7 mouse cellular contexts compared by ENCODE assay signal in genomic region chr11:97150411-97151330, GRCm38 (mm10). TPM values are rescaled to one million over a fixed set of nuclear protein-coding genes. Genes with fewer than 3 reads are reported as not detected.
DNase-seq lines count a peak whose midpoint lies in the region; ATAC-seq lines count a peak whose summit lies in the region.

No protein-coding gene starts in this region.

- H3K36me3 ChIP-seq in hindbrain, embryonic 14.5 days (replicated peaks; ENCODE audit: control insufficient read depth, insufficient read depth) = peaks cover 42% of the 10 kb centered on the region

- H3K27me3 ChIP-seq in hindbrain, embryonic 14.5 days (ENCODE audit: control insufficient read depth, insufficient read depth, low read length) = no peaks in the 10 kb centered on the region

- peaks cover 18% of the 10 kb centered on the region for H3K4me1 ChIP-seq in hindbrain, embryonic 14.5 days (replicated peaks; ENCODE audit: control insufficient read depth, insufficient read depth, low read length)

- H3K4me3 ChIP-seq in hindbrain, embryonic 14.5 days (replicated peaks; ENCODE audit: low read length) = peak overlapping the region; percentile 84

- DNase-seq in ZHBTc4 (ENCODE audit: low read depth, low spot score) = peak; percentile 71
- peak; percentile 96 for DNase-seq in cerebellum, postnatal 10 days
- peak; percentile 56 to 67 for DNase-seq in frontal cortex, postnatal 14 days (ENCODE audit: low spot score in 2 of 2)
- peak; percentile 78 for DNase-seq in hindbrain, embryonic 14.5 days (ENCODE audit: low spot score)
- DNase-seq in left cerebral cortex, adult 9 months (ENCODE audit: low spot score in 2 of 2) = peak; percentile 44 to 68
- DNase-seq in lung, postnatal 4 days = peak; percentile 72 to 89
- peak; percentile 72 for DNase-seq in right cerebral cortex, postnatal 14 days

- H3K27ac ChIP-seq in hindbrain, embryonic 14.5 days = peak overlapping the region; percentile 97

- WGBS in hindbrain, embryonic 14.5 days = under 1% methylated on average over 78 of the region's 102 CpGs

- no peaks in the 10 kb centered on the region for H3K9me3 ChIP-seq in hindbrain, embryonic 14.5 days (ENCODE audit: control insufficient read depth, low read length)

- ATAC-seq in hindbrain, embryonic 14.5 days (ENCODE audit: low FRiP score) = peak; percentile 73

- H3K9ac ChIP-seq in hindbrain, embryonic 14.5 days = peak overlapping the region; percentile 93

- peak overlapping the region; percentile 72 for H3K4me2 ChIP-seq in hindbrain, embryonic 14.5 days (replicated peaks)

RNA-seq across cellular contexts. Expression of gene Tbkbp1, which starts 0.6 kb away (rescaled TPM):
- 9.3 and 10.8 TPM in 2 replicates for polyA plus RNA-seq in hindbrain, embryonic 14.5 days (2014; fragmentation: Nextera tagmentation; extraction: Ambion mirVana)

RNA-seq across cellular contexts. Expression of gene Tbx21, which starts 35.5 kb away (rescaled TPM):
- polyA plus RNA-seq in hindbrain, embryonic 14.5 days (2014; fragmentation: Nextera tagmentation; extraction: Ambion mirVana) = not detected in 2 replicates

RNA-seq across cellular contexts. Expression of gene Kpnb1, which starts 37.0 kb away (rescaled TPM):
- 35.3 and 44.2 TPM in 2 replicates for polyA plus RNA-seq in hindbrain, embryonic 14.5 days (2014; fragmentation: Nextera tagmentation; extraction: Ambion mirVana)

Comparison
In these comparisons a context has a peak if more than half of its experiments do, and no peak if none do; other contexts are left out.
1. Peak in every context shown above with its lines: DNase-seq, ATAC-seq, H3K4me3 ChIP-seq and H3K27ac ChIP-seq.